Mouse (Mus musculus): ENCODE results near the gene Fars2. TPM values are rescaled to one million over a fixed set of nuclear protein-coding genes. Genes with fewer than 3 reads are reported as not detected.
"Not testable (repeated sequence)": the region's sequence is repeated elsewhere in the genome, so short reads cannot be mapped to it uniquely, and the experiment has no call there.

Gene Fars2
- polyA plus RNA-seq, 1 experiment = 63.0 TPM

DNA sequence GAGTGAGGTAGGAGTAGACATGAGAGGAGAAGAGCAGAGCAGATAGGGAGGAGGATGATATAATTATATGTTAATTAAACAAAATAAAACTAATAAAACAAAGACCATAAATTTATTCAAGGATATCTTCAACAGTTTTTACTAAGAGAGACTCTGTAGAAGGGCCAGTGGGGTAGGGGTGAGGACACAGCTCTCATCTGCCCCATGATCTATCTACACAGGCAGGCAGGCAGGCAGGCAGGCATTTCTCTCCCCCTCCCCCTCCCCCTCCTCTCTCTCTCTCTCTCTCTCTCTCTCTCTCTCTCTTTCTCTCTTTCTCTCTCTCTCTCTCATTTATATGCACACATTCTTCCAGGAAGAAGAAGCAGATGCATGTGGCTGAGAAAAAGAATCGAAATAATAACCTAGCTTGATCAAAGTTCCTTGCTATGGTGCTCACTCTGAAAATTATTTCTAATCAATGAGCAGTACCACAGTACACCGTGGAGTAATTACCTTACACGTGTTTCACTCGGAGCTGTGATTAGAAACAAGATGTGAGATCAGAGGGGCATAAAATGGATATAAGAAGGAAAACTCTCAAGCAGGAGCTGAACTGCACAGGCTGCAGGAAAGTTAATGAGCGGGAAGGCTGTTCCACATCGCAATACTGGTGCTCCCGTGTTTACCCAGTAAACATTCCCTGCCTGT lies 312.4 kb downstream of the Fars2 start:
- WGBS = 39% methylated on average over 7 of the region's 7 CpGs
- DNase-seq (ENCODE audit: low read depth, low spot score) = no peak

DNA sequence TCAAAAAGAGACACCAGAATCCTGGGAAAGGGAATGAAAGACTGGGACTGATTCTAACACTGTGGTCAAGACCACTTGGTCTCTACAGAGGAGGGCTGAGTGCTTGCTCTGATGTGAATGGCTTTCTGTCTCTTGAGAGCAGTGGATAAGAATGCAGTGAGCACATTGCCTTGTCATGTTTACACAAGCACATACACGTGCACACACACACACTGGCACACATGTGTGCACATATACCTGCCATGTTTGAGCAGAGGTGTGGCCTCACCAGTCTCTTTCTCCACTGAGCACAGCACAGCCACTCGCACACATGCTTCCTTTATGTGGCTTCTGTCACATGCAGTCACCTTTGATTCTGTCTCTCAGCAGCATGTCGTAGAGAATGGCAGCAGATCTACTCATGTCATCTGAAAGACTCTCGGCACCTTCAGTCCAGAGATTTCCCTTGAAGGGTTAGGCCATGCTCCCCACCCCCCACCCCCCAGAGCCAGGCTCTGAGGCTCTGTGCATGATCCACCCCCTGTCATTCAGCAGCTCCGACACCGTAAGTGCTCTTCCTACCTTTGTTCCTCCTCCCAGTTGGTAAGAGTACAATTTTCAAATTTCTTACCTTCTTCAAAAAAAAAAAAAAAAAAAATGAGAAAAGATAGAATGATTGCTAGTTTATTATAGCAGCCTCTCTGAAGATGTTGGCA lies 313.4 kb downstream of the Fars2 start:
- 83% methylated on average over 6 of the region's 6 CpGs for WGBS
- no peak for DNase-seq (ENCODE audit: low read depth, low spot score)

DNA sequence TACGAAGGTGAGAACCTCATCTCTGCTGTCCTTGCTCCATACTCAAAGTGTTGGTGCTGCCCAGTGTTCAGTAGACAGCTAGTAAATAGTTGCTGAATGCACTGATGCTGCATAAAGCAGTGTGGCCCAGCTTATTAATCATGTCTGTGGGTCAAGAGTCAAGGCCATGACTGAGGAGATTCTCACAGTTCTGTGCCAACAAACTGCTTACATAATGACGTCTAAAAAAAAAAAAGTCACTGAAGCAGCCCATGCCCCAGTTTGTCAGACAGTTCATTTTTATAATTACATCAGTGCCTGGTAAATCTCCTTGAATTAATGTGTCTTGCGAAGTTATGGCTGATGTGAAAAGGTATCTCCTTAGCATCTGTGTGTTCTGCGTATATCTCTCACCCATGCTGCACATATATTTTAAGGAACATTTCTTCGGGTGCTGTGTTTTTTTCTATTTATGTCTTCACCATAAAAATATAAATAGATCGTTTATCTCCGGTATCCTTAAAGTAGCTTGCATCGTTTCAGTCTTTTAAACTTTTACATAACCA lies 314.8 kb downstream of the Fars2 start:
- DNase-seq (ENCODE audit: low read depth, low spot score) = no peak
- 75% methylated on average over 8 of the region's 8 CpGs for WGBS

DNA sequence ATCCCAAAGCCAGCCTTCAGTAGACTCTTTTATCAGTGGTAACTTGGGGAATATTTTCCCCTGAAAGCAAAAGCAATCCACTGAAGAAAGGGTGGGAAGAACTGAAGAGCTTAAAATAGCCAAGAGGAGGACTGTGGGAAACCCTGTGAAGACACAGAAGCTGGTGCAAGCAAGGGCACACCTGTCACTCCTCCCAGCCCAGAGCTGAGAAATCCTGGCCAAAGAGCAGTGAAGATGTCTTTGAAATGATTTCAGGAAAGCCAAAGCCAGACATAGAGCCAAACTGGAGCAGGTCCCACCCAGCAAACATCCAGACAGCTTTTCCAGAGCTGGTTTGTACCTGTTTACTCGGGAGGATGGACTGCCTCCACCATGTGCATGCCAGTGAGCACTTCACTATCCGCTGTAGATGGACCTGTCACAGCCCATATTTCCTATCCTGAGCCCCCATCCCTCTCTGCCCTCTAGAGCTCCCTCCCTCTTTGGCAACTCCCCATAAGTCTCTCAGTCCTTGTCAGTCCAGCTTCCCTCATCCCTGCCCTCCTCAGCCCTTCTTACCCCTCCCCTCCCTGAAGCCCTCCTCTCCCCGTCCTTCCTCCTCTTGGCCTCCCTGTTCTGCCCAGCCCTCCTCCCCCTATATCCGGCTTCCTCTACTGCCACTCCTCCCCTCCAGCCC lies 327.7 kb downstream of the Fars2 start:
- DNase-seq (ENCODE audit: low read depth, low spot score) = no peak
- 69% methylated on average over 4 of the region's 4 CpGs for WGBS

DNA sequence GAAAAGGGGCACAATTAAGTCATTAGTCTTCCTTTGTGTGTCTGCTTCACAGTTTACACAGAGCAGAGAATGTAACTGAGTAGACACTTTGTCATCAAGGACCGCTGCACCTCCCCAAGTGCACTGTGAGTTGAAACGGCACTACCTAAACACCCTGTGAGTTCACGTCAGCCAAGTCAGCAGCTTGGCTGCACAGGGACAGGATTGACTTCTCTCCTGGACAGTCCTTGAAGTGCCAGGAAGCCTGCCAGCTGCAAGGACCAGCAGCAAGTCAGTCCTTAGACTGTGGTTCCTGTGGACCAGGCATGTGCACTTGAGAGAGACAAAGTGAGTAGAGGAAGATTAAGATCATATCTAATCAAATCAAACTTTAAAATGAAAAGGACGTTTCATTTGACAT lies 330.7 kb downstream of the Fars2 start:
- 75% methylated on average over 4 of the region's 4 CpGs for WGBS
- DNase-seq (ENCODE audit: low read depth, low spot score) = no peak

DNA sequence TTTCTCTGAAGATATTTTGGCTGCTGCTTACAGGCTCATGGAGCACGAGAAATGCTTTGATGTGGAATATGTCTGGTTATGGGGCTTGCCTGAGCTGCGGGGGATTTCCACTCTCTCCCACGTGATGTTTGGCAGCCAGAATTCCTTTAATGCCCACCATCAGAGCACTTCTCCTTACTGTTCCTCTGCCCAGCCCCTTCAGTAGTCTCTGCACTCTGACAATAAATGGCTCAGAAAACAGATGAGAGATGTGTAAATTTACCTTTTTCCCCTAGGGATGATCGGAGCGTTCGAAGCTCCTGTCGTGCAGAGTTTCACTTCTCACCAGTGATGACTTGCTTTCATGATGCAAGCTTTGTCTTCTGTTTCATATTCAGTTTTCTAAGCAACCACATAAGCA lies 331.4 kb downstream of the Fars2 start:
- 77% methylated on average over 7 of the region's 7 CpGs for WGBS
- no peak for DNase-seq (ENCODE audit: low read depth, low spot score)

DNA sequence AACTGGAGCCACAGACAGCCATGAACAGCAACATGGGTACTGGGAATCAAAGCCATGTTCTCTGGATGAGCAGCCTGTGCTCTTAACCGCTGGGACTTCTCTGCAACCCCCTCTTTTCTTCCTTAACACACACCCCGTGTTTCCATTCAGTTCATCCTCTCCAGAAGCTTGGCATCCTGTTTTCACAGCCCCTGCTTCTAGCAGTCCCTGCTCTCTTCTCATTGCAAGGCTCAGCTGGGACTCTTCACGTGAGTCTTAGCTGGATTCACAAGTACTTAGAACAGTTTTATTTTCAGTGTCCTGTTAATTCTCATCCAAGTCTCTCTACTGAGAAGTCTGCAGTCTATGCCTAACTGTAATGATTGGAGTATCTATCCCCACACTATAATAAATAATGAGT lies 334.2 kb downstream of the Fars2 start:
- 81% methylated on average over 3 of the region's 3 CpGs for WGBS
- DNase-seq (ENCODE audit: low read depth, low spot score) = no peak

DNA sequence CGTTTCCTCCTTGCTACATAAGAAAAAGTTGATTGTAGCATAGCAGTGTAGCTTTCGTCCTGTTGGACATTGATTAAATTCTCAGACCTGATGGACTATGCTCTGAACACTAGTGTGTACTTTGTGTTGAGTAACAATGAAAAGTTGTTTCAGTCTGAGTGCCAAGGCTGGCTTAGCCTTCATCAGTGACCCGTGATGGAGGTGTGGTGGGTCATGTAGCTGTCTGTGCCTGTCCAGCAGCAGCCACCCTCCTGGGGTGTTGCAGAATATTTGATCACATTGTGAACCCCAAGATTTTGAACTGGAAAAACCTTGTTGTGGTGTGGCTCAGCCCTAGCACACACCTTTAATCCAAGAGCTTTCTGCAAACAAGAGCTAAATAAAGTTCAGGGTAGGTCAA lies 343.3 kb downstream of the Fars2 start:
- DNase-seq (ENCODE audit: low read depth, low spot score) = no peak
- WGBS = 46% methylated on average over 3 of the region's 3 CpGs

DNA sequence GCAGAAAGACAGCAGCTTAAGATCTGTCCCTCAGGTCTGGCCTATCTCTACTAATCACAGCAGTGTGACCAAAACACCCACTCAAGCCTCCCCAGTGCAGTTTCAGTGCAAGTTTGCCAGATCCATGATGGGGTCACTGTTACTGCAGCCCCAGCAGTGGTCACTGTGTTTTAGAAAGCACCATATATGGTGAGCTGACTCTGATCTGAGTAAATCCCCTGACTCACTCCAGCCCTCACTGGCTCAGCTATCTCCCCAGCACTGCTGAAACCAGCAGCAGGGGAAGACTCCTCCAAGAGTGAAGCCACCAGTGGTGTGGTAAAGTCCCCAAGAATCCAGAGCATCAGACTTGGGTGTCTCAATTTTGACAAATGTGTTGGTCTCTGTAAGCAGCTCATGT lies 346.5 kb downstream of the Fars2 start:
- DNase-seq (ENCODE audit: low read depth, low spot score) = no peak

DNA sequence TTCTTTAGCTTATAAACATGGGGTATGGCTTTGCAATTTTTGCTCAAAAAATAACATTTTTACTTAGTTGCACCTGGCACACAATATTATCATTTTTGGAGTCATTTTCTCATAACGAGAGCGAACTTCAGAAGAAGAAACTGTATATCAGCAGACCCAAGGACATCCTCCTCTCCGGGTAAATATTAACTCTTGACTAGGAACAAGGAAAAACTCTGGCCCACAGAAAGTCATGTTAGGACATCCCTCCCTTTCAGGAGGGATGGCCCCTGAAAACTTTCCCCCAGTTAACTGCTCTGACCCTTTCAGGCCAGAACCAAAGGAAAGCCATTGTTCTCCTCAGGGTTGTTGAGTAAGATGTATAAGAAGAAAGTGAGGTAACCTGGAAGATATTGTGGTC lies 348.9 kb downstream of the Fars2 start:
- not testable (repeated sequence) for DNase-seq (ENCODE audit: low read depth, low spot score)
- 57% methylated on average over 3 of the region's 3 CpGs for whole genome bisulfite sequencing

DNA sequence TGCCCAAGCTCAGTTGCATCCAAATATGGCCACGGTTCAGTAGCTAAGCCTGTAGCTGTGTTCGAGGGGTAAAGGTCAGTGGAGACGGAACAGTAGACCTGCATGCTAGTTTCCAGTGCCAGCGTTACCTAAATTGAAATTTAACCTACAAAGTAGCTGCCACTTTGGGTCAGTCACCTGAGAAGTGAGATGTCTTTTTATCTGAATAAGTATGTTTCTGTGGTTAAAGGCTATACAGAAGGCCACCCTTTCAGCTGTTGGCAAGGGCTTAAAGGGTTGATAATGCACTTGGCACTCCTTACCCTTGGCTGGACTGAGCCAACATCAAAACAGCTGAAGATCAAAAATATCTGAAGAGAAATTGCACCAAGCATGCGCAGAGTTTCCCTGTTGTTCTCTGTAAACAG lies 349.3 kb downstream of the Fars2 start:
- DNase-seq (ENCODE audit: low read depth, low spot score) = no peak
- 77% methylated on average over 5 of the region's 5 CpGs for WGBS

DNA sequence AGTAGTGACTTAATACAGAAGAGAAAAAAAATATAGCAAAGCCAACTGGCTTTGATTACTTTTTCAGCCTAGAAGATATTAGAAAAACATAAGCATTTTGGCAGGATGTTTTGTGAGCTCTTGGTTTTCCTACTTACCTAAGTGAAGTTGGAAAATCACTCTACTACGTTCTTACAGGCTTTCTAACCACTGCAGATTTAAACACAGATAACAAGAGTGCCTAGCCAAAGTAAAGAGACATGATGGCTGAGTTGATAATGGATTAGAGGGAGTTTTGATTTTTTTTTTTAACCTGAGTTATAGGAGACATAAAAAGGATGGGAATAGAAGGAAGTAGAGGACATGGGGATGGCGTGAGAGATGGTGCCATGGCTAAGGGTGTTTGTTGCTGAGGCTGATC lies 350.6 kb downstream of the Fars2 start:
- no peak for DNase-seq (ENCODE audit: low read depth, low spot score)
- 74% methylated on average over 2 of the region's 2 CpGs for WGBS

DNA sequence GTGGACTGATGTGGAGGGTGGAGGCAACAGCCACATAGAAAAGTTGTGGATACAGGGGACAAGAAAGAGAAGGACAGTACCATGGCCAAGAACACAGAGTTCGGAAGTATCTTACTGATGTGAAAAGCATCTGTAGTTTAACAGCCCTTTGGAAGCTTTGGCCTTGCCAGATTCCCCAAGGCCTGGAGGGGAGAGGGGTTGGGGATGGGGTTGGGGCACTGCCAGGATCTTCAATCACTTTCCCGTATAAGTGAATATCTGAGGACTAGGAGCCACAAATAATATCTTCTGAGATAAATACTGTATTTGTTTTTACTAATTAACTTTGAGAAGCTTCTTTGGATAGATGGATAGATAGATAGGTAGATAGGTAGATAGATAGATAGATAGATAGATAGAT lies 351.8 kb downstream of the Fars2 start:
- DNase-seq (ENCODE audit: low read depth, low spot score) = no peak
- 82% methylated on average over 2 of the region's 2 CpGs for WGBS

DNA sequence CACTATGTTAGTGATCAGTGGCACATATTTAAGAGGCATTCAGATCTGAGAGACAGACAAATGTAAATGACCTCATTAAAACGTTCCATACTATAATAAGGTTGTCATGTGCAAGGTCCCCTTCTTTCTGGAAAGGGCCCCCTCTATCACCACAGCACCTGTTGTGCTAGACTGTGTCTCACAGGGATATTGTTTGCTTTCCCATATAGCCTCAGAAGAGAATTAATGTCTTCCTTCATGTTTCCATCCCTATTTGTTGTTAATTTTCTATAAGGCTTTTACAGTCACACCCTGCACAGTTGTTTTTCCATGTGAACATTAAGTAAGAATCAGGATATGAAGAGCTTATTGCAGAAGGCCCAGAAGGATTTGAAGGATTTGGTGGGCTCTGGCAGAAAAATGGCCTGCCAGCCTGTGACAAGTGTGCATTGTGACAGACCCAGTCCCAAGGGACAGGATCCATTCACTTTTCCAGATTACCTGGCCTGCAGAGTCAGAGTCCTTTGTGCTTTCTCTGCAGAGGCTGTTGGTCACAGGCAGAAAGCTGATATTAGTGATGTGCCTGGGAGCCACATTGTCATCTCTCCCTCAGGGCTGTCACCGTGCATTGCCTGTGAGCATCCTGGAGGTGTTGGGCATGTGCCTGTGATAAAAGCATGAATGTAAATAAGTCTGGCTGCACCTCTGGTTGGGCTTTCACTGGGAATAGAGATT lies 352.4 kb downstream of the Fars2 start:
- 79% methylated on average over 2 of the region's 2 CpGs for WGBS
- no peak for DNase-seq (ENCODE audit: low read depth, low spot score)

DNA sequence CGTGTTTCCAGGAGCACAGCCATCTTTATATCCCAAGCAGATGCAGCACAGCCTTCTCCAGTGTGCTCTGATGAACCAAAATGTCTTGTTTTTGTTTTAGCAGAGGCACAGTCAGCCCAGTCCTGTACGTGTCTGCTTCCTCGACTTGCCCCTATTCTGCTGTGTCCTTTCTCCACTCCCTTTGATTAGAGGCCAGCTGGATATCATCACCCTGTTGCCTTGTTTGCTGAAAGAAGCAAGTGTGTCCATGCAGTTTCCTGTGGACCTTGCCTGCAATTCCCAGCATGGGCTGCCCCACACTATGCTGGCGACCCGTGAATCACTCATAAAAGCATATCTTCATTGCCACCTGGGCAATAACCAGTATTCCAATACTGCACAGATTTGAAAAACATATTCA lies 360.4 kb downstream of the Fars2 start:
- DNase-seq (ENCODE audit: low read depth, low spot score) = no peak
- WGBS = 40% methylated on average over 5 of the region's 5 CpGs

DNA sequence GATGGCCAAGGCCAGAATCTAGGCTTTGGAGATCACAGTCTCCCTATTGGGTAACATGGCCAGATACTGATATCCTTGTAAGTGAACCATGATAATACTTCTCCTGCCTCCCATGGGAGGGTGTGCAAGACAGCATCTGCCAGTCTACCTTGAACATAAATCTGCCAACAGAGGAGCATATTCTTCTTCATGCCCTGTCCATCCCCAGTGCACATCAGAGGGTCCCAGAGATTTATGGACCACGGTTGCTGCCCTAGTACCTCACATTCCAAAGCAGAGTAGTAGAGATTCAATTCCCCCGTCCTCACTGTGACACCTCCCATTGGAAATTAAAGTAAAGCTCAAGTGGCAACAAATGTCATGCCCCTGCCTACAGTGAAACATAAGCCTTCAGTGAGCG lies 361.0 kb downstream of the Fars2 start:
- DNase-seq (ENCODE audit: low read depth, low spot score) = no peak
- 95% methylated on average over 3 of the region's 3 CpGs for WGBS

DNA sequence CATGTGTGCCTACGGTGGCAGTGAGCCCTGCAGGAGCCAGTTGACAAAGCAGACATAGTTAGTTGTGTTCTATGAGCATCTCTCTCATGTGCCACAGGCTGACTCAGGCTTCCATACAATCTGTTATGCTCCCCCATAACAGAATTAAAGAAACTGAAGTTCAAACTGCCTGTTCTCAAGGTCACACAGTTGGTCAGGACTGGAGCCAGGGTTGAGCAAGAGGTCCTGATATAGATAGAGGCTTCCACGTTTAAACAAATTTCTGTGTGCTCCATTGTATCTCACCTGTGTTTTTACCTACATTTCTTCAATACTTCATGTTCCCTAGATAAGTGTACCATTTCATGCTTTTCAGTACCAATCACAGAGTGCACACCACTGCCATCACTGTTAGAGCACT lies 362.9 kb downstream of the Fars2 start:
- 89% methylated on average over 2 of the region's 2 CpGs for WGBS
- no peak for DNase-seq (ENCODE audit: low read depth, low spot score)

DNA sequence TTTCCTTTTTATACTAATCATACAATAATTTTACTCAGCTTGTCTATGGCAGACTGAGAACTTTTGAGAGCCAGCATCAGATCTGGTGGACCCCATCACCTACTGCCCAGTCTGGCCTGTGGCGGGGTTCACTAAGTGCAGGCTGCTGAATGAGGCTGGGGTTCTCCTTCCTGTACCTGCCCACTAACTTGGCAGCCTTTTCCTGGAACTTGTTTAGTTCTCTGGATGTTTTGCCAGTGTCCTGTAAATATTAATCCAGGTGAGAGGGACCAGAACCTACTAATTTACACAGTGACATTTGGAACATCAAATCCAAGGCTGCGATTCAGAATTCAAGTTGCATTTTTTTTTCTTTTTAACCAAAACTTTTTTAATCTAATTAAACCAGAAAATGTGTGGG lies 367.2 kb downstream of the Fars2 start:
- WGBS = 90% methylated on average over 2 of the region's 2 CpGs

DNA sequence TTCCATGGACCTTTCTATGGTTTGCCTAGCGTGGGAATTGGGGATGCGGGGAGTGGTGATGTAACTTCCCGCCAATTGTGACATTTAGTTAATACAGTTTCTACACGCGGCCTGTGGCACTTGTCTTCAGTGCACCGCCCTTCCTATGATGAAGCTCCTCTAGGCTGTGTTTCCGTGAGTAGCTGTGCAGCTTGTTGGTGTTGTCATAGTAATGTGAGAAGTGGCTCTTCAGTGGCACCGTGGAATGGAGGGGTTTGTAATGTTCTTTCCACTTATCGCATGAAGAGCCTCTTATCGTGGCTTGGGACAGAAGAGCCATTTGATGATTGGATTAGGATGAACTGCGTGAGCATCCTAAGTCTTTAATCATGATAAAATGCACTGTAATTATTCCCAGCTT lies 369.5 kb downstream of the Fars2 start:
- 94% methylated on average over 11 of the region's 11 CpGs for WGBS
- no peak for DNase-seq (ENCODE audit: low read depth, low spot score)

More for the DNA sequence above, 367.2 kb downstream of the Fars2 start:
- DNase-seq (ENCODE audit: low read depth, low spot score) = no peak

DNA sequence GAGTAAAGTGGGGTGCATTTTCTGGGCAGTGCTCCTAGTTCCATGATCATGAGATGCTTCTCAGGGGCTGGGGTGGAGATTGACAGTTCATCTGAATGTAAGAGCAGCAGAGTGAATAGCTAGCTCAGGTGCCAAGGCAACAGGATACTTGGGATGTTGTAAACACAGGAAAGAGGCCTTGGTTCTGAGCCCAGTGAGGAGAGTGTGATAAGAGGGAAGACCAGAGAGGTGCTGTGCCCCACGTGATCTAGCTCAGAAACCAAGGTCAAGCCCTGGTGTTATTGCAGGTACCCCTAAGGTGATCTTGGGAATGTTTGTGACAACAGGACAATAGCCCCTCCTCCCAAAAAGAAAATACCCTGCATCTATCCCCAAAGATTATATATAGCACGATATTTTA lies 372.2 kb downstream of the Fars2 start:
- DNase-seq (ENCODE audit: low read depth, low spot score) = no peak
- 70% methylated on average over 2 of the region's 2 CpGs for WGBS
